Mouse (Mus musculus): ENCODE measurements around the gene Tm9sf1.

Tm9sf1 gene

GRCm38 (mm10) chr14:55590748-55591330, 52.8 kb downstream of the Tm9sf1 start, which contains the start of gene Psme2:
TSS of gene Psme2 (minus strand) at chr14:55591113.
- DNase-seq (ENCODE audit: low spot score), result peak; percentile 92

DNA sequence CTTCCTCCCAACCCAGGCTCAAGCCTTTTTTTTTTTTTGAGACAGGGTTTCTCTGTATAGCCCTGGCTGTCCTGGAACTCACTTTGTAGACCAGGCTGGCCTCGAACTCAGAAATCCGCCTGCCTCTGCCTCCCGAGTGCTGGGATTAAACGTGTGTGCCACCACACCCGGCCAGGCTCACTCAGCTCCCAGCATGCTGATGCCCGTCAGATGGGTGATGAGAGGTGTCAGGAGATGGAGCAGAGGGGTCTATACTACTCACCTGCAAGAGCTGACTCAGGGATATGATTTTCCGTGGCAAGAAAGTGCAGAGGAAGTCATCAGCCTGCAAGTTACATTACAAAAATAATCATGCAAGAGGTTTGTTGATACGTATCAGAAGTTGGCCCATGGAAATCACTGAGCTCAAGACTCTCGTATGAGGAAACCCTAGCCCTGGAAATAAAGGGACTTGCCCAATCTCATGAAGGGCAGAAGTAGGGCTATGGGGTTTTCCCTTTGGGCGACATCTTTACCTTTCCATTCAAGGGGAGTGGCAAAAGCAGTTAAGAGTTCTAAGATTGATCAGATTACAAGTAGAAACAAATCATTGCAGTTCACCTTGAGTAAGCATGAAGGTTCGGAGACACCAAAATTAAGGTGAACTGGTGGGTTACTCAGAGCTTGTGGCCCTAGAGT, 53.7 kb downstream of the Tm9sf1 start:
- no peak for DNase-seq (ENCODE audit: low spot score)

DNA sequence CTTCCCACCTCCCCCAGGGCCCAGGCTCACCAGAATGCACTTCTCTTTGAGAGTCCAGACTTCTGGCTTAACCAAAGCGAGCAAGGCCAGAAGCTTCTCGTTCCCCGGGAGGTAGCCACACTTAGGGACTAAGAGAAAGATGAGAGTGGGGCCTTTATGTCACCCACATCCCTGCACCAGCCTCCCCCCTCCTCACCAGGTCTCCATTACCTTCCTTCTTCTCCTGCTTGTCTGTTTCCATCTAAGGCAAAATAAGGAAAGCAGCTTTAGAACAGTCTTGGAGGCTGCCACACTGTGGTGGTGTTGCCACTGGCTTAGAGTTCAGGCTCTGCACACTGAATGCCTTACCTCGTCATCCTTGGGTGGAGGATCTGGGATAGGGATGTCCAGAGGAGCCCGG, 54.3 kb downstream of the Tm9sf1 start:
- no peak for DNase-seq (ENCODE audit: low spot score)

DNA sequence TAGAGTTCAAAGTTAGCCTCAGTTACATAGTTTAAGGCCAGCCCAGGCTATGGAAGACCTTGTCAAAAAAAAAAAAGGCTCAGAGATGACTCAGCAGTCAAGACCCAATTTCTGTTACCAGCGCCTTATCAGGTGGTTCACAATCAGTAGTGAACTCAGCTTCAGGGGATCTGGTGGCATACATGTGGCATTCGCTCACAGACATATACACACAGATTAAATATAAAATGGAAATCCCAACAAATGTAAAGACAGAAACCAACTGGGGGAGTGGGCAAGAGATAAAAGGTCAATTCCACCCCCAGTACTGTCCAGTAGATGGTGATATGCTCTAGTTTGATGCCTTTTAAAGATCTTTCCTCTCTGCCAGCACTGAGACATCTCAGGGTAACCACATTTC, 57.5 kb downstream of the Tm9sf1 start:
- no peak for DNase-seq (ENCODE audit: low spot score)
